Mouse (Mus musculus): ENCODE data around the gene Plvap.

DNA sequence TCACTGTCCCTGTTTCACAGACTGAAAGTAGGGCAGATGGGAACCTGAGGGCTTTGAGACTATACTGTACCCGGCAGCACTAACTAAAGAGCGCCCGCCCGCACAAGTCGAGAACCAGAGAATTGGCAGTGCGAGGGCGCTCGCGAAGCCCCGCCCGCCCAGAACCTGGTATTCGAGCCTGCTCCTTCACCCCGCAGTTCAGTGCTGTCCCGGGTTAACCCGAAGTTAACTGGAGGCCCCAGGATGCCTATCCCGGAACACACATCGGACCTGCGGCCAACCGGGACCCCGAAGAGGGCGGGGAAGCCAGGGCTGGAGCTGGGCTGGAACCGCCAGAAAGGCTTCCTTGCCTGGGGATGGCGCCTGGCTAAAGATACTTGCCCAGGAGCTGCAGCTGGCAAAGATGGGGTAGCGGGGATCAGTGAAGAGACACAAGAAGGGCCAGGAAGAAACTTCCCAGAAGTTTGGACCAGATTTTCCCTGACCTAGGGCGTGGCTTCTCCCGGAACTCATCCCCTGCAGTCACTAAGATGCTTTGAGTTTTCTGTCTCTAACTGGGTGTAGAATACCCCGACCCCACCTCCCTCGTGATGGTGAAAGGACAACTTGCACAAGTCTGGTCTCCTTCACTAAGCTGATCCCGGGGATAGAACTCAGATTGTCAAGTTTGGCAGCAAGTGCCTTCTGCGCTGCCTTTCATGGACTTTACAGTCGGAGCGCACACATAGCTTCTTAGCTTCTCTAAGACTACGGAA lies 23.7 kb downstream of the Plvap start, which contains the start of gene Gtpbp3:
- no peak for TF ChIP-seq CTCF (IDR thresholded peaks at IDR 0.05; ENCODE audit: control insufficient read depth, insufficient read depth, low read length)
- TF ChIP-seq POLR2A (IDR thresholded peaks at IDR 0.05; ENCODE audit: borderline replicate concordance, control insufficient read depth, low read depth, low read length), result no peak; the same call in 1 of the 2 replicates

Data from bone marrow, adult 2 months (tissue).